Mouse (Mus musculus): ENCODE measurements at regions not wholly inside any gene's neighbourhood (a gene's known extent, or its start where the extent isn't known, plus 50 kb on each side); places are given as distances from the start of the nearest gene placed in this dataset.

DNA sequence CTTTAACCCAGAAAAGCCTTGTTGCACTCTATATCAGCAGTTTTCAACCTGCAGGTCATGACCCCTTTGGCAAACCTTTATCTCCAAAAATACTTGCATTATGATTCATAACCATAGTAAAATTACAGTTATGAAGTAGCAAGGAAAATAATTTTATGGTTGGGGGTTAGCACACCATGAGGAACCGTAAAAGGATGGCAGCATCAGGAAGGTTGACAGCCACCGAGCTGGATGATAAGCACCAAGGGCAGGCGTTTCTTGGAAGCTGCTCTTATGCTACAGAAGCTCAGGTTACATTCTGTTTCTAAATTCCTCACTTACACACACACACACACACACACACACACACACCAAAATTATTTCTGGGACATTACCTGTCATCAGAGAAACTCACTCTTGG is 312.5 kb upstream of the Trib2 start:
- TF ChIP-seq CTCF (IDR thresholded peaks at IDR 0.05; ENCODE audit: control insufficient read depth, insufficient read depth, low read length) (no peak), POLR2A (IDR thresholded peaks at IDR 0.05; ENCODE audit: borderline replicate concordance, control insufficient read depth, low read depth, low read length) (no peak)
